Mouse (Mus musculus) C2C12 (cell line): Measurements from ENCODE around the gene Arhgap23. TPM values are rescaled to one million over a fixed set of nuclear protein-coding genes. Genes with fewer than 3 reads are reported as not detected.
A peak's percentile ranks its signal among the peaks of the same experiment; 100 is the strongest.

ENCODE experiments used
- H3K27me3 ChIP-seq: one replicate; pipeline ENCODE4 v1.6.1; 2011; ENCODE audit not compliant: control insufficient read depth, insufficient read depth, insufficient read length
- H3K36me3 ChIP-seq: one replicate; pipeline ENCODE4 v1.6.1; 2011; ENCODE audit not compliant: control insufficient read depth, insufficient read depth
- H3K4me3 ChIP-seq: one replicate; pipeline ENCODE4 v1.5.1; 2011; ENCODE audit warnings: mild to moderate bottlenecking, control low read depth; ENCODE audit not compliant: poor library complexity, insufficient read depth, severe bottlenecking
- H3K79me2 ChIP-seq: one replicate; pipeline ENCODE4 v1.6.1; 2011; ENCODE audit not compliant: control insufficient read depth, insufficient read depth
- H3K79me3 ChIP-seq: one replicate; pipeline ENCODE4 v1.6.1; 2011; ENCODE audit warnings: low read depth, control low read depth
- H3ac ChIP-seq: one replicate; pipeline ENCODE3; 2011; ENCODE audit warnings: low read depth; ENCODE audit not compliant: control insufficient read depth, insufficient read length
- CEBPB ChIP-seq: IDR thresholded peaks from one replicate; pipeline ENCODE4 v1.6.1; 2011; ENCODE audit warnings: low read depth, mild to moderate bottlenecking, control low read depth, moderate library complexity
- CTCF ChIP-seq: IDR thresholded peaks from one replicate; pipeline ENCODE4 v1.5.1; 2011; ENCODE audit not compliant: control insufficient read depth, insufficient read depth, insufficient read length
- FOSL1 ChIP-seq: IDR thresholded peaks from one replicate; pipeline ENCODE4 v1.8.0; 2011; ENCODE audit warnings: mild to moderate bottlenecking, low read length; ENCODE audit not compliant: poor library complexity, insufficient read depth, severe bottlenecking
- MAX ChIP-seq: IDR thresholded peaks from one replicate; pipeline ENCODE4 v1.6.1; 2011; ENCODE audit warnings: mild to moderate bottlenecking, control low read depth
- MYOD1 ChIP-seq: IDR thresholded peaks from one replicate; pipeline ENCODE4 v1.6.1; 2011; ENCODE audit warnings: low read depth; ENCODE audit not compliant: control insufficient read depth, insufficient read length
- MYOG ChIP-seq: IDR thresholded peaks from one replicate; pipeline ENCODE4 v1.6.1; 2011; ENCODE audit not compliant: control insufficient read depth, insufficient read length; ENCODE audit errors: extremely low read depth
- USF1 ChIP-seq: IDR thresholded peaks from one replicate; pipeline ENCODE4 v1.6.1; 2011; ENCODE audit warnings: low read depth, mild to moderate bottlenecking, control low read depth, moderate library complexity
- polyA plus RNA-seq: library from polyadenylated mRNA; unstranded; fragments of >200 nt; fragmentation: generic; extraction: Trizol; gene quantifications from one replicate; pipeline ENCODE4 v1.2.1, GENCODE M21; 2012; ENCODE audit warnings: missing spikeins

Arhgap23 gene
- polyA plus RNA-seq, 1 experiment = 23.9 TPM

GRCm38 (mm10) chr11:97509715-97510485 is 94.6 kb downstream of the Arhgap23 start:
- Histone ChIP-seq H3K4me3 (no peak overlapping the region), H3K36me3 (no peaks in the 10 kb centered on the region), H3K27me3 (peaks cover 3% of the 10 kb centered on the region), H3K79me3 (no peaks in the 10 kb centered on the region), H3K79me2 (no peaks in the 10 kb centered on the region), H3ac (no peak overlapping the region)
- TF ChIP-seq MYOD1 (no peak), MAX (no peak), MYOG (no peak), CTCF (no peak)

GRCm38 (mm10) chr11:97510966-97511660 is 95.8 kb downstream of the Arhgap23 start:
- TF ChIP-seq FOSL1 (no peak), MAX (no peak), CTCF (peak; percentile 79)
- H3K4me3 ChIP-seq = no peak overlapping the region

GRCm38 (mm10) chr11:97511661-97512369 is 96.5 kb downstream of the Arhgap23 start:
- TF ChIP-seq CTCF (no peak), CEBPB (no peak), MYOD1 (no peak), FOSL1 (no peak), MYOG (no peak)
- Histone ChIP-seq H3K4me3 (no peak overlapping the region), H3K36me3 (no peaks in the 10 kb centered on the region), H3K79me2 (no peaks in the 10 kb centered on the region), H3K27me3 (peaks cover 17% of the 10 kb centered on the region), H3ac (no peak overlapping the region), H3K79me3 (no peaks in the 10 kb centered on the region)

More at GRCm38 (mm10) chr11:97510966-97511660, 95.8 kb downstream of the Arhgap23 start:
- Histone ChIP-seq H3ac (no peak overlapping the region), H3K27me3 (peaks cover 11% of the 10 kb centered on the region), H3K79me3 (no peaks in the 10 kb centered on the region), H3K79me2 (no peaks in the 10 kb centered on the region), H3K36me3 (no peaks in the 10 kb centered on the region)

DNA sequence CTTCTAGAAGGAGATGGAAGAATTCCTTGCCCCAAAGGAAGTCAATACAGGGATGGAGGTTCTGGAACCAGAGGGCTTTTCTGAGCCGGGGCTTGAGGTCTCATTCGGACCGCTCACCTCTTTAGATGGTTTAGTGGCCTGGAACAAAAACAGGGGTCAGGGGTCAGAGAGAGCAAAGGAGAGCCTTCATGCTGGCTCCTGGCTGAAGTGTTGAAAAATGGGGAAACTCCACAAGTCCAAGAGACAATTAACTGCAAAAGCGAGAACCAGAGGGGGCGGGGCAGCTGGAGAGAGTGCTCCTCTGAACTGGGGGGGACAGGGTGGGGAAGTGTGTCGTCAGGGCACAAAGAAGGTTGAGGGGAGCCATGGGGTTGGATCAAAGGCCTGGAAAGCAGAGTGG is 97.2 kb downstream of the Arhgap23 start:
- H3K79me2 ChIP-seq = no peaks in the 10 kb centered on the region
- TF ChIP-seq MYOG (no peak), USF1 (no peak), CEBPB (no peak), FOSL1 (no peak), MAX (no peak), MYOD1 (no peak), CTCF (no peak)
- no peaks in the 10 kb centered on the region for H3K36me3 ChIP-seq
- no peak overlapping the region for H3ac ChIP-seq
- H3K79me3 ChIP-seq = no peaks in the 10 kb centered on the region
- H3K27me3 ChIP-seq = peaks cover 23% of the 10 kb centered on the region
- no peak overlapping the region for H3K4me3 ChIP-seq

DNA sequence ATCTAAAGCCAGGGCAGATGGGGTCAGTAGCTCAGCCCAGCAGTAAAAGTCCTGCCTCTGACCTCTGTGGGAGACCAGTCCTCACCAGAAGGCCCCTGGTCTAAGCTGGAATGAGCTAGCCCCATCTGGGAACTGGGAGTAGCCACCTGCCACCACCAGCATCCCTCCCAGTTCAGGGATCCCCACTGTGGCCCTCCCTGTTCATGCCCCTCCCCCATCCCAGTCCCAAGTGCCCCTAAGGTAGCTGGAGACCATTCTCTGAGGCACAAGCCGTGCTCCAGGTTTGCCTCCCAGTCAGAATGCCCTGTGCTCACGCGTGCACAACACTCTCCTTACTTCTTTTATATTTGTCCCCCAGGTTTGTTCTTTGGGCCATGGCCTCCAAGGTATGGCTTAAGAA is 97.7 kb downstream of the Arhgap23 start:
- Histone ChIP-seq H3K36me3 (no peaks in the 10 kb centered on the region), H3K4me3 (no peak overlapping the region), H3K27me3 (peaks cover 25% of the 10 kb centered on the region), H3K79me2 (no peaks in the 10 kb centered on the region), H3ac (no peak overlapping the region), H3K79me3 (no peaks in the 10 kb centered on the region)
- TF ChIP-seq MYOG (no peak), CEBPB (no peak), CTCF (no peak)

DNA sequence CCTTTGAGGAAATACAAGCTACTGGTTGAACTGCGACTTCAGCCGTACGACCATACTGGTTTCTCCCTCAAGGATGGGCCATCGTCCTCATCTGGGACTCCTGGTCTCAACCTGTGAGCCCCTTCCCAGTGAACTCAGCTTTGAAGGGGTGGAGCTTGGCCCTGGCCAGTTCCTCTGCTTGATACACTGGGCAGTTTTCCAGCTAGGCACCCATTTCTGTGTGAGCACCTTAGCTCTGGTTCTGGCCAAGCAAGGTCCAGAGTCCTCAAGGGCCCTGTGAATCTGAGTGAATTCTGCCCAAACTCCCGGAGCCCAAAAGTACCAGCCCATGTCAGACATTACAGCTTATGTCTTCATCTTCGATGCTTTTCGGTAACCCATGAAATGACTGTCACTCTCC is 105.2 kb downstream of the Arhgap23 start:
- H3K36me3 ChIP-seq = no peaks in the 10 kb centered on the region
- TF ChIP-seq CTCF (no peak), MAX (no peak), CEBPB (no peak), MYOG (no peak), FOSL1 (no peak), MYOD1 (no peak), USF1 (no peak)
- H3K79me2 ChIP-seq = no peaks in the 10 kb centered on the region
- no peak overlapping the region for H3K4me3 ChIP-seq
- no peaks in the 10 kb centered on the region for H3K79me3 ChIP-seq
- no peak overlapping the region for H3ac ChIP-seq
- H3K27me3 ChIP-seq = peaks cover 40% of the 10 kb centered on the region
